Mouse (Mus musculus): ENCODE data around the gene Map1lc3b. TPM values are rescaled to one million over a fixed set of nuclear protein-coding genes. Genes with fewer than 3 reads are reported as not detected.

The Map1lc3b gene
- total and polyA plus RNA-seq, 2 experiments from 2014 or later: 262 to 386 TPM

GRCm38 (mm10) chr8:121572121-121572520 lies 18.0 kb upstream of the Map1lc3b start:
- Histone ChIP-seq H3K27me3 (ENCODE audit: insufficient read depth, low read length) (no peaks in the 10 kb centered on the region), H3K9ac (no peak overlapping the region), H3K27ac (ENCODE audit: low read depth, low read length) (no peak overlapping the region), H3K4me1 (ENCODE audit: insufficient read depth) (peaks cover 8% of the 10 kb centered on the region), H3K9me3 (ENCODE audit: low read length) (no peaks in the 10 kb centered on the region), H3K36me3 (ENCODE audit: insufficient read depth) (no peaks in the 10 kb centered on the region), H3K4me2 (ENCODE audit: low read depth) (no peak overlapping the region), H3K4me3 (ENCODE audit: low read depth, low read length) (no peak overlapping the region)
- no peak for DNase-seq
- no peak for ATAC-seq
- TF ChIP-seq CTCF (IDR thresholded peaks at IDR 0.05; ENCODE audit: low read depth): no peak
- 88% methylated on average over 7 of the region's 7 CpGs for WGBS

- ATAC-seq: no peak
These were observed 16.9 kb upstream of the Map1lc3b start for GRCm38 (mm10) chr8:121573275-121573674.

DNA sequence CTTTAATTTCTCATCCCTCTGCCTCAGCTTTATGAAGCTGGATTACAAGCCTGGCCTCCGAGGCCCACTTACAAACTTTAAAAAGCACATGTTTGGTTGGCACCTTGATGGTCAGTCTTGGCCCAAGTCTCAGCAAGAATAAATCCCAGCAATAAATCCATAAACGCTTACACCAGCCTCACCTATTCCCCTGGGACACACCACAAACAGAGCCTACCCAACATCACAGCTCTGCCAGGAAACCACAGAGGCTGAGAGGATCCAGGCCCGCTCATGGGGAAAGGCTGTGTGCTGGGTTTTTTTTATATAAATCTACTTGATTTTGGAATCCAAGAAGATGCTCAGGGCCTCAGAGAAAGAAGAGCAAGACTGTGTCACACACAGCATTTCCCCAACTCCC lies 14.5 kb upstream of the Map1lc3b start:
- ATAC-seq (no peak), DNase-seq (no peak)
- Histone ChIP-seq H3K9ac (no peak overlapping the region), H3K4me1 (ENCODE audit: insufficient read depth) (peaks cover 11% of the 10 kb centered on the region), H3K4me2 (ENCODE audit: low read depth) (no peak overlapping the region), H3K9me3 (ENCODE audit: low read length) (no peaks in the 10 kb centered on the region), H3K27me3 (ENCODE audit: insufficient read depth, low read length) (no peaks in the 10 kb centered on the region), H3K27ac (ENCODE audit: low read depth, low read length) (no peak overlapping the region), H3K4me3 (ENCODE audit: low read depth, low read length) (no peak overlapping the region), H3K36me3 (ENCODE audit: insufficient read depth) (no peaks in the 10 kb centered on the region)
- TF ChIP-seq CTCF (IDR thresholded peaks at IDR 0.05; ENCODE audit: low read depth): no peak
- 92% methylated on average over 3 of the region's 3 CpGs for WGBS

More at GRCm38 (mm10) chr8:121573275-121573674, 16.9 kb upstream of the Map1lc3b start:
- no peaks in the 10 kb centered on the region for H3K27me3 ChIP-seq (ENCODE audit: insufficient read depth, low read length)
- peaks cover 11% of the 10 kb centered on the region for H3K4me1 ChIP-seq (ENCODE audit: insufficient read depth)
- no peak overlapping the region for H3K4me3 ChIP-seq (ENCODE audit: low read depth, low read length)
- H3K9ac ChIP-seq: no peak overlapping the region
- DNase-seq: no peak
- 37% methylated on average over 3 of the region's 3 CpGs for WGBS
- no peak overlapping the region for H3K4me2 ChIP-seq (ENCODE audit: low read depth)
- H3K36me3 ChIP-seq (ENCODE audit: insufficient read depth): no peaks in the 10 kb centered on the region
- no peak for TF ChIP-seq CTCF (IDR thresholded peaks at IDR 0.05; ENCODE audit: low read depth)
- no peaks in the 10 kb centered on the region for H3K9me3 ChIP-seq (ENCODE audit: low read length)
- no peak overlapping the region for H3K27ac ChIP-seq (ENCODE audit: low read depth, low read length)

- Histone ChIP-seq H3K27ac (ENCODE audit: low read depth, low read length) (peak overlapping the region; percentile 67), H3K4me2 (ENCODE audit: low read depth) (peak overlapping the region; percentile 59), H3K36me3 (ENCODE audit: insufficient read depth) (no peaks in the 10 kb centered on the region), H3K9ac (peak overlapping the region; percentile 93), H3K9me3 (ENCODE audit: low read length) (no peaks in the 10 kb centered on the region), H3K4me3 (ENCODE audit: low read depth, low read length) (peak overlapping the region; percentile 71), H3K27me3 (ENCODE audit: insufficient read depth, low read length) (no peaks in the 10 kb centered on the region), H3K4me1 (ENCODE audit: insufficient read depth) (peaks cover 11% of the 10 kb centered on the region)
- TF ChIP-seq CTCF (IDR thresholded peaks at IDR 0.05; ENCODE audit: low read depth): no peak
- WGBS: 2% methylated on average over 44 of the region's 44 CpGs
- peak; percentile 68 for DNase-seq
- peak; percentile 10 for ATAC-seq
These were observed 12.1 kb upstream of the Map1lc3b start for GRCm38 (mm10) chr8:121577751-121578675.

GRCm38 (mm10) chr8:121578676-121579451 lies 11.3 kb upstream of the Map1lc3b start, which contains the start of gene Fbxo31:
Fbxo31 (minus strand) TSS chr8:121578806.
- H3K27me3 ChIP-seq (ENCODE audit: insufficient read depth, low read length): no peaks in the 10 kb centered on the region
- TF ChIP-seq CTCF (IDR thresholded peaks at IDR 0.05; ENCODE audit: low read depth): no peak
- peak within 1 kb of the TSS; percentile 67 for H3K27ac ChIP-seq (ENCODE audit: low read depth, low read length)
- no peaks in the 10 kb centered on the region for H3K36me3 ChIP-seq (ENCODE audit: insufficient read depth)
- H3K9ac ChIP-seq: peak within 1 kb of the TSS; percentile 93
- H3K4me2 ChIP-seq (ENCODE audit: low read depth): peak within 1 kb of the TSS; percentile 59
- peaks cover 11% of the 10 kb centered on the region for H3K4me1 ChIP-seq (ENCODE audit: insufficient read depth)
- peak; percentile 94 for DNase-seq
- ATAC-seq: peak; percentile 97
- WGBS: under 1% methylated on average over 59 of the region's 63 CpGs
- H3K9me3 ChIP-seq (ENCODE audit: low read length): no peaks in the 10 kb centered on the region
- peak within 1 kb of the TSS; percentile 71 for H3K4me3 ChIP-seq (ENCODE audit: low read depth, low read length)

DNA sequence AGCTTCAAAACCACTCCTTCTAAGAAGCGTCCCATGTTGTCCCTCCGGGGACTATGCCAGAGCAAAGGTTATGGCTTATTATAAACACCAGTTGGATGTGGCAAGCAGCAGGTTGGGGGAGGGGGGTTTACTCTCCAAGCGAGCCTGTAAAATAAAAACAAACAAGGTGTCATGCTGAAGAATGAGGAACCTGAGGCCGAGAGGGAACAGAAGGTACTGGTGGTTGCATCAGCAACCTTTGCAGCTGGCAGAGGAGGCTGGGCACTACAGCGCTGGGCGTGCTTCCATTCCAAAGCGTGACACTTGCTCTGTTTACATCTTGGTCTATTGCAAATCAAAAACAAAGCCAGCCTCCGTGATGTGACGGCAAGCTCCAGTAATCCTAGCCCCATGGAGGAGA lies 9.7 kb upstream of the Map1lc3b start:
- Histone ChIP-seq H3K36me3 (ENCODE audit: insufficient read depth) (no peaks in the 10 kb centered on the region), H3K27ac (ENCODE audit: low read depth, low read length) (no peak overlapping the region), H3K4me2 (ENCODE audit: low read depth) (no peak overlapping the region), H3K9ac (no peak overlapping the region), H3K4me3 (ENCODE audit: low read depth, low read length) (no peak overlapping the region), H3K9me3 (ENCODE audit: low read length) (no peaks in the 10 kb centered on the region), H3K4me1 (ENCODE audit: insufficient read depth) (peaks cover 11% of the 10 kb centered on the region), H3K27me3 (ENCODE audit: insufficient read depth, low read length) (no peaks in the 10 kb centered on the region)
- 39% methylated on average over 9 of the region's 9 CpGs for WGBS
- ATAC-seq (no peak), DNase-seq (no peak)
- TF ChIP-seq CTCF (IDR thresholded peaks at IDR 0.05; ENCODE audit: low read depth): no peak

Data from forebrain, postnatal 0 days (tissue).